ENCODE assay signal across 23 mouse cellular contexts in genomic region chr14:14991642-14992041, GRCm38 (mm10).
DNase-seq lines count a peak whose midpoint lies in the region; ATAC-seq and TF ChIP-seq lines count a peak whose summit lies in the region.
"Had no signal": no experiment of that assay in that cellular context is flagged by ENCODE, and none has a peak within 500 bp of the region (broad histone marks: within the 10 kb centered on the region; RNA-seq: fewer than 3 reads in every experiment).

No protein-coding gene starts in this region.

- no peak for TF ChIP-seq EP300 in heart, adult 2 months (IDR thresholded peaks at IDR 0.05; ENCODE audit: insufficient read depth, low read depth, low read length)
- TF ChIP-seq EP300 in liver, postnatal 0 days (IDR thresholded peaks at IDR 0.05; ENCODE audit: low read depth), result no peak

- no peak overlapping the region for H3K27ac ChIP-seq in heart, adult 2 months
- no peak overlapping the region for H3K27ac ChIP-seq in heart, embryonic 11.5 days (ENCODE audit: low read depth, low read length)
- H3K27ac ChIP-seq in liver, postnatal 0 days (ENCODE audit: low read depth), result no peak overlapping the region
- H3K27ac ChIP-seq in liver, embryonic 11.5 days (ENCODE audit: low read depth, low read length), result no peak overlapping the region
- no peak overlapping the region for H3K27ac ChIP-seq in forebrain, embryonic 12.5 days
- H3K27ac ChIP-seq: embryonic facial prominence, embryonic 10.5 days; gastrocnemius, adult 2 months; heart, embryonic 10.5 days; heart, embryonic 15.5 days; hindbrain, embryonic 13.5 days; hindbrain, postnatal 0 days had no signal

- no peak for DNase-seq in heart, adult 2 months
- DNase-seq in liver, postnatal 0 days, result no peak
- no peak for DNase-seq in liver, embryonic 11.5 days (ENCODE audit: low spot score)
- DNase-seq in cerebellum, adult 9-10 months, result no peak
- DNase-seq: adrenal gland, postnatal 14 days; cerebellum, adult 11-12 months; cerebellum, adult 9-11 months; cerebellum, postnatal 36 days; gastrocnemius, adult 2 months; gastrocnemius, postnatal 36 days; heart, adult 11 months; heart, postnatal 14 days had no signal

- intact Hi-C loops in heart, adult 2 months (cut with DNase I), result no loop called here

- H3K4me3 ChIP-seq in heart, adult 2 months, result no peak overlapping the region
- H3K4me3 ChIP-seq in heart, embryonic 11.5 days (ENCODE audit: low read depth, low read length), result no peak overlapping the region
- no peak overlapping the region for H3K4me3 ChIP-seq in liver, postnatal 0 days (ENCODE audit: low read depth, low read length)
- no peak overlapping the region for H3K4me3 ChIP-seq in liver, embryonic 11.5 days (ENCODE audit: low read depth, low read length)
- no peak overlapping the region for H3K4me3 ChIP-seq in forebrain, embryonic 12.5 days (replicated peaks)
- H3K4me3 ChIP-seq: embryonic facial prominence, embryonic 10.5 days; gastrocnemius, adult 2 months; heart, embryonic 10.5 days; heart, embryonic 15.5 days; hindbrain, embryonic 13.5 days had no signal

- H3K4me2 ChIP-seq in heart, embryonic 11.5 days, result no peak overlapping the region
- H3K4me2 ChIP-seq in liver, postnatal 0 days (ENCODE audit: low read depth, low read length), result no peak overlapping the region
- H3K4me2 ChIP-seq in liver, embryonic 11.5 days, result no peak overlapping the region
- H3K4me2 ChIP-seq in forebrain, embryonic 12.5 days, result no peak overlapping the region
- H3K4me2 ChIP-seq: heart, embryonic 15.5 days; hindbrain, embryonic 13.5 days had no signal

- TF ChIP-seq CTCF in heart, adult 2 months (IDR thresholded peaks at IDR 0.05), result 0 out of 2 replicates have a peak, but pooled peaks have one; percentile 4
- TF ChIP-seq CTCF in liver, postnatal 0 days (IDR thresholded peaks at IDR 0.05; ENCODE audit: low read depth), result 0 out of 2 replicates have a peak, but pooled peaks have one; percentile 9

- no peaks in the 10 kb centered on the region for H3K4me1 ChIP-seq in heart, adult 2 months (ENCODE audit: control insufficient read depth, insufficient read depth, low read length)
- H3K4me1 ChIP-seq in heart, embryonic 11.5 days (ENCODE audit: control insufficient read depth, insufficient read depth, low read length), result no peaks in the 10 kb centered on the region
- no peaks in the 10 kb centered on the region for H3K4me1 ChIP-seq in liver, postnatal 0 days (ENCODE audit: insufficient read depth)
- no peaks in the 10 kb centered on the region for H3K4me1 ChIP-seq in liver, embryonic 11.5 days (replicated peaks; ENCODE audit: control insufficient read depth, insufficient read depth, low read length)
- no peaks in the 10 kb centered on the region for H3K4me1 ChIP-seq in forebrain, embryonic 12.5 days
- H3K4me1 ChIP-seq: embryonic facial prominence, embryonic 10.5 days; heart, embryonic 10.5 days; heart, embryonic 15.5 days; hindbrain, embryonic 13.5 days had no signal

- H3K27me3 ChIP-seq in heart, adult 2 months (ENCODE audit: control insufficient read depth, insufficient read depth, low read length), result no peaks in the 10 kb centered on the region
- no peaks in the 10 kb centered on the region for H3K27me3 ChIP-seq in heart, embryonic 11.5 days (ENCODE audit: control insufficient read depth, insufficient read depth, low read length)
- no peaks in the 10 kb centered on the region for H3K27me3 ChIP-seq in liver, postnatal 0 days (ENCODE audit: insufficient read depth, low read length)
- no peaks in the 10 kb centered on the region for H3K27me3 ChIP-seq in liver, embryonic 11.5 days (replicated peaks; ENCODE audit: control insufficient read depth, insufficient read depth, low read length)
- no peaks in the 10 kb centered on the region for H3K27me3 ChIP-seq in forebrain, embryonic 12.5 days
- H3K27me3 ChIP-seq: heart, embryonic 15.5 days; hindbrain, embryonic 13.5 days; Patski had no signal

- H3K79me2 ChIP-seq in heart, adult 2 months (replicated peaks; ENCODE audit: control insufficient read depth, insufficient read depth, low read length), result no peaks in the 10 kb centered on the region

- H3K9me3 ChIP-seq in heart, embryonic 11.5 days (replicated peaks; ENCODE audit: control insufficient read depth, low read length), result no peaks in the 10 kb centered on the region
- H3K9me3 ChIP-seq in liver, postnatal 0 days (ENCODE audit: low read length), result no peaks in the 10 kb centered on the region
- H3K9me3 ChIP-seq in liver, embryonic 11.5 days (ENCODE audit: control insufficient read depth, low read length), result no peaks in the 10 kb centered on the region
- no peaks in the 10 kb centered on the region for H3K9me3 ChIP-seq in forebrain, embryonic 12.5 days
- H3K9me3 ChIP-seq: embryonic facial prominence, embryonic 10.5 days; heart, embryonic 10.5 days; heart, embryonic 15.5 days; hindbrain, embryonic 13.5 days had no signal

- H3K36me3 ChIP-seq in heart, adult 2 months (ENCODE audit: control insufficient read depth, insufficient read depth, low read length), result no peaks in the 10 kb centered on the region
- H3K36me3 ChIP-seq in heart, embryonic 11.5 days (ENCODE audit: control insufficient read depth, insufficient read depth, low read length), result no peaks in the 10 kb centered on the region
- H3K36me3 ChIP-seq in liver, postnatal 0 days (replicated peaks; ENCODE audit: insufficient read depth, low read length), result no peaks in the 10 kb centered on the region
- H3K36me3 ChIP-seq in liver, embryonic 11.5 days (ENCODE audit: control insufficient read depth, insufficient read depth, low read length), result no peaks in the 10 kb centered on the region
- H3K36me3 ChIP-seq in forebrain, embryonic 12.5 days (replicated peaks), result no peaks in the 10 kb centered on the region
- H3K36me3 ChIP-seq: embryonic facial prominence, embryonic 10.5 days; heart, embryonic 10.5 days; heart, embryonic 15.5 days; hindbrain, embryonic 13.5 days had no signal

- WGBS in heart, adult 2 months, result 81% methylated on average over 2 of the region's 2 CpGs
- WGBS in heart, embryonic 11.5 days (ENCODE audit: insufficient replicate concordance), result 68% methylated on average over 2 of the region's 2 CpGs
- WGBS in liver, postnatal 0 days (ENCODE audit: insufficient replicate concordance), result 62% methylated on average over 2 of the region's 2 CpGs
- WGBS in liver, embryonic 11.5 days, result 66% methylated on average over 2 of the region's 2 CpGs
- 84% methylated on average over 2 of the region's 2 CpGs for WGBS in forebrain, embryonic 12.5 days

- ATAC-seq in heart, embryonic 11.5 days (replicated peaks; ENCODE audit: insufficient number of reproducible peaks, low FRiP score, low TSS enrichment), result no peak
- no peak for ATAC-seq in liver, postnatal 0 days
- no peak for ATAC-seq in liver, embryonic 11.5 days (replicated peaks; ENCODE audit: low FRiP score)
- peak; percentile 67; the same call in 1 of the 2 replicates for ATAC-seq in common myeloid progenitor, adult 5-6 weeks (replicated peaks; ENCODE audit: low read depth, poor library complexity, severe bottlenecking)
- no peak for ATAC-seq in forebrain, embryonic 12.5 days (ENCODE audit: low FRiP score)
- ATAC-seq: activated CD4-positive, CD25-positive, alpha-beta regulatory T cell, adult 4 months; forebrain, embryonic 14.5 days; hindbrain, postnatal 0 days; Patski had no signal

- no peak for TF ChIP-seq POLR2A in heart, adult 2 months (IDR thresholded peaks at IDR 0.05; ENCODE audit: insufficient read depth, low read depth, low read length)

- no peak overlapping the region for H3K9ac ChIP-seq in heart, adult 2 months (ENCODE audit: low read depth, low read length)
- H3K9ac ChIP-seq in heart, embryonic 11.5 days (ENCODE audit: low read depth, low read length), result no peak overlapping the region
- H3K9ac ChIP-seq in liver, postnatal 0 days (replicated peaks), result no peak overlapping the region
- no peak overlapping the region for H3K9ac ChIP-seq in liver, embryonic 11.5 days (ENCODE audit: low read depth, low read length)
- no peak overlapping the region for H3K9ac ChIP-seq in forebrain, embryonic 12.5 days
- H3K9ac ChIP-seq: heart, embryonic 15.5 days; hindbrain, embryonic 13.5 days had no signal
